Mouse (Mus musculus): Measurements from ENCODE around the gene Gm14525. TPM values are rescaled to one million over a fixed set of nuclear protein-coding genes. Genes with fewer than 3 reads are reported as not detected.

Gm14525 gene
- polyA plus RNA-seq (2015; fragmentation: Nextera tagmentation; extraction: Ambion mirVana): not detected in 2 replicates

DNA sequence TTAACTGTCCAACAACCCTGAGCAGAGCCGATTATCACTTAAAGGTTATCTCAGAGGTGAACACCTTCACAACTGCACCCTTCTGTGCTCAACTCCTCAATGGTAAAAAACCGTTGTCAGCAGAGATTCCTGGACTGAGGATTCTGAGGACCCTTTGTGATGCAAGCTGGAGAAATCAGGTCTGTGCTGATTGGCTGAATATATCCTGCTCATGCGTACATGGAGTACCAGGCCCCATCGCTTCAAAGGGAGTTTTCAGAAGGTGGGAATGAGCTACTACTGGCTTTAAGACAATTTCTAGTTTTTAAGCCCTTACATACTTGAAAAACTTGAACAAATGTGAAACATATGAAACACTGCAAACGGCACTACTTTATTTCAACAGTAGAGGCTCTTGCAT, at the start of gene Gm14525:
Gm14525 (minus strand) TSS at position 101 of the 400 bp plus-strand sequence.

Other genes starting within 250 kb of the Gm14525 start
- gene Slx, start 157.1 kb downstream of the Gm14525 start, polyA plus RNA-seq (2015; fragmentation: Nextera tagmentation; extraction: Ambion mirVana): not detected in 2 replicates
- not detected in 2 replicates for gene Gm6121, start 233.1 kb upstream of the Gm14525 start, polyA plus RNA-seq (2015; fragmentation: Nextera tagmentation; extraction: Ambion mirVana)